In genomic region chr17:72918053-72918452, GRCm38 (mm10) we compare ENCODE assay signal across 8 mouse cellular contexts. TPM values are rescaled to one million over a fixed set of nuclear protein-coding genes. Genes with fewer than 3 reads are reported as not detected.
DNase-seq lines count a peak whose midpoint lies in the region; ATAC-seq and TF ChIP-seq lines count a peak whose summit lies in the region.

Gene Lbh, plus strand, starts transcription at chr17:72918305.

- peaks cover 44% of the 10 kb centered on the region for H3K4me1 ChIP-seq in heart, embryonic 13.5 days
- H3K4me1 ChIP-seq in liver, embryonic 11.5 days (replicated peaks; ENCODE audit: control insufficient read depth, insufficient read depth, low read length) = no peaks in the 10 kb centered on the region; the same call in 1 of the 2 replicates

- peaks cover 46% of the 10 kb centered on the region for H3K79me2 ChIP-seq in myocyte (ENCODE audit: control insufficient read depth, insufficient read depth)

- WGBS in heart, embryonic 13.5 days = under 1% methylated on average over 35 of the region's 35 CpGs
- WGBS in liver, embryonic 11.5 days = under 1% methylated on average over 35 of the region's 35 CpGs

- H3ac ChIP-seq in myocyte (ENCODE audit: control insufficient read depth, insufficient read length) = peak within 1 kb of the TSS; percentile 60

- H3K27me3 ChIP-seq in heart, embryonic 13.5 days (replicated peaks) = no peaks in the 10 kb centered on the region
- peaks cover 15% of the 10 kb centered on the region for H3K27me3 ChIP-seq in liver, embryonic 11.5 days (replicated peaks; ENCODE audit: control insufficient read depth, insufficient read depth, low read length)
- no peaks in the 10 kb centered on the region for H3K27me3 ChIP-seq in myocyte (ENCODE audit: control insufficient read depth, insufficient read depth, insufficient read length)

- peak within 1 kb of the TSS; percentile 97 for H3K27ac ChIP-seq in heart, embryonic 13.5 days (replicated peaks)
- H3K27ac ChIP-seq in liver, embryonic 11.5 days (ENCODE audit: low read depth, low read length) = peak within 1 kb of the TSS; percentile 54

- H3K36me3 ChIP-seq in heart, embryonic 13.5 days = peaks cover 24% of the 10 kb centered on the region
- H3K36me3 ChIP-seq in liver, embryonic 11.5 days (ENCODE audit: control insufficient read depth, insufficient read depth, low read length) = no peaks in the 10 kb centered on the region
- H3K36me3 ChIP-seq in myocyte (ENCODE audit: control insufficient read depth, insufficient read depth) = peaks cover 19% of the 10 kb centered on the region

- peak; percentile 98 for TF ChIP-seq POLR2A in myocyte (IDR thresholded peaks at IDR 0.05; ENCODE audit: insufficient read length, low read depth)

- H3K9ac ChIP-seq in heart, embryonic 13.5 days = peak within 1 kb of the TSS; percentile 100
- peak within 1 kb of the TSS; percentile 70 for H3K9ac ChIP-seq in liver, embryonic 11.5 days (ENCODE audit: low read depth, low read length)

- H3K4me2 ChIP-seq in heart, embryonic 13.5 days = peak within 1 kb of the TSS; percentile 94
- peak within 1 kb of the TSS; percentile 80 for H3K4me2 ChIP-seq in liver, embryonic 11.5 days
- H3K4me2 ChIP-seq in myocyte (ENCODE audit: low read depth) = peak within 1 kb of the TSS; percentile 91

- H3K9me3 ChIP-seq in heart, embryonic 13.5 days = no peaks in the 10 kb centered on the region
- no peaks in the 10 kb centered on the region for H3K9me3 ChIP-seq in liver, embryonic 11.5 days (ENCODE audit: control insufficient read depth, low read length)

- peak; percentile 73 for ATAC-seq in heart, embryonic 13.5 days (ENCODE audit: extremely low read depth, insufficient number of reproducible peaks, low FRiP score, low TSS enrichment)
- peak; percentile 86 for ATAC-seq in liver, embryonic 11.5 days (replicated peaks; ENCODE audit: low FRiP score)

- peak within 1 kb of the TSS; percentile 68 for H3K4me3 ChIP-seq in heart, embryonic 13.5 days
- peak within 1 kb of the TSS; percentile 68 for H3K4me3 ChIP-seq in liver, embryonic 11.5 days (ENCODE audit: low read depth, low read length)
- H3K4me3 ChIP-seq in myocyte = peak within 1 kb of the TSS; percentile 93

- DNase-seq in 416B (ENCODE audit: low read depth) = peak; percentile 96
- DNase-seq in brain, adult 2 months (ENCODE audit: low read depth, low spot score) = peak; percentile 96
- DNase-seq in fibroblast of lung, adult 2 months (ENCODE audit: low read depth) = peak; percentile 87
- DNase-seq in kidney, postnatal 10 days = peak; percentile 96
- DNase-seq in liver, embryonic 11.5 days (ENCODE audit: low spot score) = peak; percentile 85
- peak; percentile 89 to 96 for DNase-seq in spleen, postnatal 4 days (ENCODE audit: low spot score in 2 of 2)

TF ChIP-seq in myocyte, 11 proteins besides CTCF, POLR2A, EP300 and RAD21:
- TF ChIP-seq MYOG (IDR thresholded peaks at IDR 0.05; ENCODE audit: control insufficient read depth in 1 of 3, insufficient read depth in 1 of 3, insufficient read length in 2 of 3, low read depth in 2 of 3) = no peak
- peak in 1 of 3 experiments; percentile 37 for TF ChIP-seq MYOD1 (IDR thresholded peaks at IDR 0.05; ENCODE audit: control insufficient read depth in 1 of 3, insufficient read length in 2 of 3, low read depth in 2 of 3)
- TF ChIP-seq TCF12 (IDR thresholded peaks at IDR 0.05; ENCODE audit: insufficient read depth, poor library complexity, severe bottlenecking) = no peak
- TF ChIP-seq E2F4 (IDR thresholded peaks at IDR 0.05; ENCODE audit: insufficient read depth) = peak; percentile 32
- TF ChIP-seq REST (IDR thresholded peaks at IDR 0.05; ENCODE audit: insufficient read depth, insufficient read length) = peak; percentile 58
- no peak for TF ChIP-seq USF1 (IDR thresholded peaks at IDR 0.05; ENCODE audit: low read depth)
- no peak for TF ChIP-seq SRF (IDR thresholded peaks at IDR 0.05; ENCODE audit: control insufficient read depth, insufficient read length, low read depth)
- TF ChIP-seq POLR2AphosphoS2 (IDR thresholded peaks at IDR 0.05; ENCODE audit: insufficient read length, low read depth) = peak; percentile 100
- no peak for TF ChIP-seq CEBPB (IDR thresholded peaks at IDR 0.05; ENCODE audit: insufficient read depth, poor library complexity, severe bottlenecking)
- no peak for TF ChIP-seq MAX (IDR thresholded peaks at IDR 0.05; ENCODE audit: low read depth)
- TF ChIP-seq TCF3 (IDR thresholded peaks at IDR 0.05; ENCODE audit: insufficient read length, low read depth) = no peak

RNA-seq across cellular contexts. Expression of gene Lbh, which starts in this region (rescaled TPM):
- polyA plus RNA-seq in heart, embryonic 13.5 days (2015; fragmentation: Nextera tagmentation; extraction: Ambion mirVana) = 25.6 and 30.8 TPM in 2 replicates
- polyA plus RNA-seq in liver, embryonic 11.5 days (2014; fragmentation: Nextera tagmentation; extraction: Ambion mirVana) = 2.3 and 2.4 TPM in 2 replicates
- polyA plus RNA-seq in myocyte (2012; fragmentation: generic; extraction: Trizol) = 29.8 TPM

Comparison
In these comparisons a context has a peak if more than half of its experiments do, and no peak if none do; other contexts are left out.
1. Peak in every context shown above with its lines: DNase-seq, ATAC-seq, H3K4me3 ChIP-seq and H3K27ac ChIP-seq.